Mouse (Mus musculus) T-helper 1 cell (primary cell): ENCODE data around the gene 2310033P09Rik.

Experiments used
- in situ Hi-C: fragments of 300-600 bp; cut with MboI, MseI; formaldehyde crosslinking; loops from one replicate; pipeline ENCODE4 v1.15.1; 2025; ENCODE audit warnings: high pct_unique_total_duplicates

Gene 2310033P09Rik

DNA sequence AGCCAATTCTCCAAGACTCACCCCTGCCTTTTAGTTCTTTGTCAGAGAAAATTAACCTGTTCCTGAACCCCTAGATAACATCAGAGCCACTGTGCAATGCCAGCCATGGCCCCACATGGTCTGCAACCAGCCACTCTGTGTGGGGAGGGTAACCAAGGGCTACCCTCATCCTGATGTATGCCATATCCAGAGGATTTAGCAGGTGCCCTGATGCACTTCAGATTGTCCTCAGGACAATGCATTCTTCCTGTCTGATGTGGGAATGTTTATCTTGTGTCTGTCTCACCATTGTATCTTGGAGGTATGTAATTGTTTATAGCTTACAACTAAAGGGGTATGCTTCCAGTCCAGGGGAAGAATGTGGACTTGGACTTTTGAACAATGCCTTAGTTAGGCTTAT, 11.9 kb upstream of the 2310033P09Rik start:
- in situ Hi-C loops = no loop called here

DNA sequence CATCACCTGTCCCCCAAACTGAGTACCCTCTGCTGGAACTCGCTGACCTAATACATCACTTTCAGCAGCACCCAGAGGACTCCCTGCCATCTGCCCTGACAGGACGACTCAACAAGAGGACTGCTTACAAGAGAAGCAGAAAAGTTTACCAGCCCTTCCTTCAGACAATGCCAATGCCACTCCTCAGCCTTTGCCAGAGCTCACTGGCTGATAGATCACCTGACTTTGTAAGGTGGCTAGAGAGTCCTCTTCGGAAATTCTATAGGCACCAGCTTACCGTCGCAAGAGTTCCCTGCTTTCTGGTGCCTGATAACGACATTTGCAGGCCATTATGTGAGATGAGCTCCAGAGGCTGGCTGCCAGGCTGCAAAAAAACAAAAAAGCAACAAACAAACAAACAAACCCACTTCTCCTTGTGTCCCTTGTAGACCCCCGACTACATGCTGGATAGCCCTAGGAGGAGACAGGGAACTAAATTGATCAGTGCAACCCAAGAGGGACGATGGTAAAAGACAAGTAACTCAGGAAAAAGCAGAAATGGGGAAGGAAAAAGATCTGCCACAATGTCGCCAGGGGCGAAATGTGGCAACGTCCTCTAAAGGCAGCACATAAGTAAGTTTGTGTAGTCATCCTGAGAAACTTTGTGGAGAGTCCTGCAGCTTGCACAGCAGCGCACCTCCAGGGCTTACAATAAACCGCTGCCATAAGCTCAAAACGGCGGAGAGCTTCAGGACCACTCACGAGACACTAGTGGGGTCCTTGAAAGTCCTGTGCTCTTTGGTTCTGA, 6.7 kb upstream of the 2310033P09Rik start:
- in situ Hi-C loops = no loop called here

DNA sequence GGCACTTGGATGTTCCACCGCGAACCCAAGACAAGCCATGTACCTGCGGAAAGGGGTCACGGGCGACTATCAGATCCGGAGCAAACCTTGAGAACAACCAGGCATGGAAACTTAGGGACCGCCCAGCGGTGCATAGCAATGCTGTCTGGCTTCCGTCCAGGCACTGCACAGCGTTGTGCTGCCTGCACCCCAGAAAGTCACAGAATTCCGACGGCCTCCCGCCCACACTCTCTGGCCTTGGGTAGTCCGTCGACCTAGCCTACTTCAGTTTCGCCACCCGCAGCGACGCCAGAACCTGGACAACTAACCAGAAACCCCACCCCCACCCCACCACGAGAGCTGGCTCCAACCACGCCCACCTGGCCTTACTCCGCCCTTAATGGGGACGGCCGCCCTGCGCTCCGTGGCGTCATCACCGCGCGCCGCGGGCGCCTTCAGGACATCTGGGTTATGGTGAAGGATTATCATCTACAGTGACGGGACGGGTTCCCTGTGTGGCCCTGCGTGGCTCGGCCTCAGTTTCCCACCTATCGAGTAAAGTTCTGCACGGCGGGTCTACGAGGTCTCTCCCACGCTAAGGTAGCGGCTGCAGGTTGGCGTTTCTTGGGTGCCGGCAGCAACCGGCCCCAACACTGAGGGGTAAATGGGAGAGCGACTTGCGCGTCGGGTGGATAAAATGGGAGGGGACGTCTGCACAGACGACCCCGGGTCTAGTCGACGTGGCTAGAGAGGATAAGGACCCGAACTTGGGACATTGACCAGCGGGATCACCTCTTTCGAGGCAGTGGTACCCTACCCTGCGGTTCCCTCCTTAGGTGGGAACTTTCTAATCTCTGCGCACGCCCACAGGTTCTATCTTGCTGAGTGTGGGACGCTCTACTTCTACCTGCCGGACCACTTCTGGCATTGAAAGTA, 5.8 kb upstream of the 2310033P09Rik start, which contains the start of gene Mrpl55:
Mrpl55 (plus strand) TSS at position 406 of the 915 bp plus-strand sequence.
- in situ Hi-C loops = no loop called here

DNA sequence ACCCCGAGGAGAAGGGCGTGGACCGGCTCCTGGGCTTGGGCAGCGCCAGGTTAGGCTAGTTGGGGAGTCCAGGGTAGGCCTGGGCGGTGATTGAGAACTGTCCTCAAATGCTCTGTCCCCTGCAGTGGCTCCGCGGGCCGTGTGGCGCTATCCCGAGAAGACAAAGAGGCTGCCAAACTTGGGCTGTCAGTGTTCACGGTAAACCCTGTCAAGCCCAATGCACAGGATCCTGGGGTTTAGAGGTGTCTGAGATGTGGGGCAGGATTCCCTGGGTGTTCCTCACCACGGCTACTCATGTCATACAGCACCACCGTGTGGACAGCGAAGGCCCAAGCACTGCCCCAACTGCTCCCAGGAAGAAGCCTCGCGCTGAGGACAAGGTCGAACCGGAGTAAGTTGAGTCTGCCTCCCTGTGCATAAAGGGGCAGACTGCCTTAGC, 901 bp downstream of the 2310033P09Rik start:
- in situ Hi-C loops = no loop called here

DNA sequence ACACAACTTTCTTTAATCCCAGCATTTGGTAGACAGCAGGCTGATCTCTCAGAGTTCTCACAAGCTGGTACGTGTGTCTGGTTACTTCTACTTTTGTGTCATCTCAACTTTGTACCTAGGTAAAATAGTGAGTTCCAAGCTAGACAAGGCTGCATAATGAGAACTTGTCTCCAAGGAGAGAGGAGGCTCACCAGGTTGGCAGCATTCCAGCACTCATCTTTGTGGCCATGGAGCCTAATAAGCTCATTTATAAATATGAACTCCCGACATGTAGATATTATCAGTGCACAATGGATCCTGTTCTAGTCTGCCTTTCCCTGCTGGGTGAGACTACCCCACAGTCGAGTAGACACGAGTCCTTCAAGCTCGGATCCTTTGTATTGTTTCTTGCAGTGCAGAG, 1.5 kb downstream of the 2310033P09Rik start:
- in situ Hi-C loops = no loop called here

DNA sequence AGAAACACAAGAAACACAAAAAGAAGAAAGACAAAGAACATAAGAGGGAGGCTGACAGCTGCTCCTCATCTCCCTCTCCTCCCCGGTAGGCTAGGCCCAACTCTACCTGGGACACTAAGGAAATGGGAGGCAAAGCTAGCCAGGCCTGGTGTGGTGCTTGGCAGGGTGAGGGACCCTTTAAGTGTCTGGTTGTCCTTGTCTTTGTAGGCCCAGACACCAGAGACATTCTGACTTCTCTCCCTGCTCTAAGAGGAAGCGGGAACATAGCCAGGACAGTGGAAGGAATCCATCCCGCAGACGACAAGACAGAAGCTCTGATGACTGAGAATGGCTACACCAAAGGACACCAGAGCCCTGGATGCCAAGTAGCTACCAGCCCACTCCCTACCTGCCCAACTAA, 1.9 kb downstream of the 2310033P09Rik start:
- in situ Hi-C loops = loop anchor here (10.0 kb wide), 1 partner anchor 1245 kb away; no protein-coding TSS in a partner anchor

DNA sequence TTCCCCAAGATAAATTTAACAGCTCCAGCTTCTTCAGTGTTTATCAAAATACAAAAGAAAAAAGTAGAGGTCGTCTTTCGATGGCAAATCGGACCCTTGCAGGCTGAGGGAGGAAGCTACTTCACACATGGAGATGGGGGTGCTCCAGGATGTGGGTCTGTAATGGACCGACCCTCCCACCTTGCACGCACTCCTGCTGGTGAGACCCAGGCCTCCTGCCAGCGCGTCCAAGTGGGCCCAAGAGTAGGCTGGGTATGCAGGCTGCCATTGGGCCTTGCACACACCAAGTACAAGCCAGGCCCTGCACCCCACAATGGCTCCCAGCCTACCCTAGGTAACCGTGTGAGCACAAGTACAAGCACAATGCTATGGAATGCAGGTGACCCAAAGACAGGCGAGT, 3.4 kb downstream of the 2310033P09Rik start:
- in situ Hi-C loops = loop anchor here (10.0 kb wide), 1 partner anchor 1247 kb away; no protein-coding TSS in a partner anchor

DNA sequence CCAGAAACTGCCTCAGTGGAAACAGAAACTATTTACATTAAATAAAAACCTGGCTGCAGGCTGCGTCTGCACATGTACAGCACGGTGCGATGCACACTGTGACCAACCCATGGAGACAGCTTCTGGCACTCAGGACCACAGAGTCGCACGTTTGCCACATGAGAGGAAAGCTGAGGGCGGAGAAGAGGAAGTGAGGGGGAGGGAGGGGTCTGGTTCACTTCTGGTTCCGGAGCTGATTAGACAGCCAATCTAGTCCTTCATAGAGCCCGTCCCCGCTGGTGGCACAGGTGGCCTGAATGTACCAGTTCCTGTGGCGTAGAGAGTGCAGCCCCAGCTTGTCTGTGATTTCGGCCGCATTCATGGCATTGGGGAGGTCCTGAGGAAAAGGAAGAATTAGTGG, 4.2 kb downstream of the 2310033P09Rik start:
- in situ Hi-C loops = loop anchor here (10.0 kb wide), 1 partner anchor 1248 kb away; no protein-coding TSS in a partner anchor

DNA sequence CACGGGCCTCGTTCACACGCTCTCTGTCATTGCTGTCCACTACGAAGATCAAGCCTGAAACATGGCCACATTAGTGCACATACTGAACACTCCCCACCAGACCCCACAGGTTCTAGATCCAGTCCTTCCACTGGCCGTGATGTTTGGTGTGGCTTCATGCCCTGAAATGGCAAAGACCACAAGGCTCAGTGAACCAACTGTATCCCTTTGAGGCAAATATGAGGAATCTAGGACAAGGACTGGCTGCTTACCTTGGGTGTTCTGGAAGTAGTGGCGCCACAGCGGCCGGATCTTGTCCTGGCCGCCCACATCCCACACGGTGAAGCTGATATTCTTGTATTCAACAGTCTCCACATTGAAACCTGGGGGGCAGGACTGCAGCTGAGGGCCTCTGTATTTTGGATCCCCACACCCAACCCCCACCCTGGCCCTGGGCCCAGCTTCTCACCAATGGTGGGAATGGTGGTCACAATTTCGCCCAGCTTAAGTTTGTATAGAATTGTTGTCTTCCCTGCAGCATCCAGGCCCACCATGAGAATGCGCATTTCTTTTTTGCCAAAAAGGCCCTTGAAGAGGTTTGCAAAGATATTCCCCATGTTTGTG, 4.9 kb downstream of the 2310033P09Rik start:
- in situ Hi-C loops = loop anchor here (10.0 kb wide), 1 partner anchor 1248 kb away; no protein-coding TSS in a partner anchor

DNA sequence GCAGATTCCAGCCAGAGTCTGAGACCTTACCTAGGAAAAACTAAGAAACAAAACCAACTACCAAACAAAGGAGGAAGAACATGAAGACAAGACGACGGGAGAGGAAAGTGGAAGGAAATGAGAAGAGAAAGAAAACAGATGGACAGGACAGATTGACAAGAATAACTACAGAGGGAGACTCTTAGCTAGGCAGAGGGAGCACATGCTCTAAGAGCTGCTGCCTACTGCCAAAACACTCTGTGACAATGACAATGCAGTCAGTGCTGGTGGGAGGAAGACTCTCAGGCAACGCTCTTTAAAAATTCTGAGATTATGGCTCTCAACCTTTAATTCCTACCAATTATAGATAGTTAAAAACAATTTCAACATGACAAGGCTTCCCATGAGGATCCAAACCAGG, 8.8 kb downstream of the 2310033P09Rik start:
- in situ Hi-C loops = loop anchor here (10.0 kb wide), 1 partner anchor 1252 kb away; no protein-coding TSS in a partner anchor

DNA sequence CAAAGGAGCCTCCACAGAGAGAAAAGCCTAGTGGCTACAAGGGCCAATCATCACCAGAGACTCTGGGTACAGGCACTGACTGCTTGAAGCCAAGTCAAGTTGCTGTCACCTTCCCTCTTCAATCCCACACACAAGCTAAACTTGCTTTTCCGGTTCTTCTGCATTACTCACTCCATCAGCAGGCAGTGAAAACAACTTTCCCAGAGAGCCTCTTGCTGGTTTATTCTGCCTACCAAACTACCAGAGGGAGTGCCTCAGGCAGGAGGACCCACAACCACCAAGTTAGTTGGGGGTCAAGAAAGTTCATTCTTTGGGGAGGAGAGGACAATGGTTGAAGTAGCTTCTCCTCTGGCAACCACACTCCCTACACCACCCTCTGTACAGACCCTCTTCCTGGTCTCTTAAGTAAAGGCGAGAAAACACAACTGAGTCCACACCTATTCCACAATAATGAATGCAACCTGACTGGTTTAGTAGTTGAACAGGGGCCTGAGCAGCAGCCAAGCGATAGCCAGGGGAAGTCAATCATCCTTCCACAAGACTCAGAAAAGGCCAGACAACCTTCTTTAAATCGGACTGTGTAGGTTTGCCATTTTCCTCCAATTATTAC, 10.4 kb downstream of the 2310033P09Rik start:
- in situ Hi-C loops = loop anchor here (10.0 kb wide), 1 partner anchor 1254 kb away; no protein-coding TSS in a partner anchor

DNA sequence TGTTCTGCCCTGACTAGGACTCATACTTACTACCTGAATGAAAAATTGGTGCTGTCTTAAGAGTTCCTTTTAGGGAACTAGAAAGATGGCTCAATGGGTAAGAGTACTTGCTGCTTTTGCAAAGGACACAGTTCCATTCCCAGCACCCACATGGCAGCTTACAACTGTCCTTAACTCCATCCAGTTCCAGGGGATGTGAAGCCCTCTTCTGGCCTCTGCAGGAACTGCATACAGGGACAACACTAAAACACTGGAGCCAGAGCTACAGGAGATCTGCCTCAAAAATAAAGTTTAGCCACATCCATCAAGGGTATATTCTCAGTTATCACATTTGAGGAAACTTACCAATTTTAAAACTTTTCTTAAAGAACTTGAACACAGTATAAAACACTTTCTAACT, 10.9 kb downstream of the 2310033P09Rik start:
- in situ Hi-C loops = loop anchor here (10.0 kb wide), 1 partner anchor 1254 kb away; no protein-coding TSS in a partner anchor

DNA sequence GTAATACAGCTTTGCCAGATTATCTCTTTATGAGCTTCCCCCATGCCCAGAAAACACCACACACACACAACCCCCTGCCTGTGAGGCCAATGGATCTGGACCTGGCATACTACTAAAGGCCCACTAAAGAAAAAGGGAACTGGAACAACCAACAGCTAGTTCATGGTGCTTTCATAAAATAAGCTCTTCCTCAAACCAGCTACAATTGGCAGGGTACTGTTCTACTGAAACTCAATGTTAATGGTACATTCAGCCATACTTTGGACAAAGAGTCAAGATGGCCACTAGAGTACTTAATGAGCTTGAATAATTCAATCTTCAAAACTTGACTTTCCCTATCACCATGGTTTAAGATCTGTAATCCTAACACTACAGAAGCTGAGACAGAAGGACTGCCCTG, 13.5 kb downstream of the 2310033P09Rik start:
- in situ Hi-C loops = no loop called here

DNA sequence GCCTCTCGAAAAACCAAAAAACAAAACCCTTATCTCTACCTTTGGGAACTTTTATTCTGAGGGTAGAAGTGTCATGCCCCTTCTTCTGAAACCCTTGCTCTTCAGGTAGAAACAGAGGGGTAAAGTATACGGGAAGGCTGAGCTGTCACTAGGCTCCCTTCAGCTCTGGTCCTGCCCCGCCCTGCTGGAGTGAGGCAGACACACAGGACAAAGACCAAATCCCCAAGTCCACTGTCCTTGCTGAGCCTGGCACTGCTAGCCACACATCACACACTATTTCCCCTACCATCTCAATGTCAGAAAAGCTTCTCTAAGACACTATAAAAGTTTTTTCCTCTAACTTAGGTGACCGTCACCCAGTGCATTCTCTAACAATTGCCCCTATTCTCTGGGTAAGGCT, 14.2 kb downstream of the 2310033P09Rik start:
- in situ Hi-C loops = no loop called here

DNA sequence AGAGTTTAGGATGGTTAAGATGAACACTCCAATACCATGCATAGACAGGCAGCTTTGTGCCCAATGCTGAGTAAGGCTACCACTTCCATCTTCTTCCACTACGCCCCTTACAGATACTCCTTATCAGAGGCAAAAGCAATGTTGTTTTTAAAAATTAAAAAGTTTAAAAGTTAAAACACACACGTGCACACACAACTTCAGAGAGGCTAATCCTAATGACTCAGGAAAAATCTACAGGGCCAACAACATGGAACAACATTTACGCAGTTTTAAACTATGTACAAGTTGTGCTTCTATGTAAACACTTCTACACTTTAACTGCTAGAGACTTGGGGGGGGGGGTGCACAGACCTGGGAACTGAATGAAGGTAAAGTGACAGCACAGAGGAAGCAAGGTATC, 15.9 kb downstream of the 2310033P09Rik start:
- in situ Hi-C loops = no loop called here

DNA sequence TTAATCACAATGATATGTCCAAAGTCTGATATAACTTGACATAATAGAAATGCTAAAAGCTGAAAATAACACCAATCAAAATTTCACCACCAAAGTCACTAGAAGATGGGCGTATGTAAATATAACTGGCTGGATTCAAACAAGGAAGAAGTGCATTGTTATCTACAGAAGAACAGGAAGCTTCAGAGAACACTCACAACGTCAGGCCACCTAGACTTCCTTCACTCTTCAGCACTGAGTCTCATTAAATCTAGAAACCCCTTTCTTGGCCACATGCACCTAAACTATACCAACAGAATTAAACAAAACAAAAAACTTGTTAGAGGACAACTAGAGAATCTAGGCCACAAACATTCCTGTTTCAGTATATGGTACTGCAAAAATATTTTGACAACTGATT, 16.3 kb downstream of the 2310033P09Rik start:
- in situ Hi-C loops = no loop called here

DNA sequence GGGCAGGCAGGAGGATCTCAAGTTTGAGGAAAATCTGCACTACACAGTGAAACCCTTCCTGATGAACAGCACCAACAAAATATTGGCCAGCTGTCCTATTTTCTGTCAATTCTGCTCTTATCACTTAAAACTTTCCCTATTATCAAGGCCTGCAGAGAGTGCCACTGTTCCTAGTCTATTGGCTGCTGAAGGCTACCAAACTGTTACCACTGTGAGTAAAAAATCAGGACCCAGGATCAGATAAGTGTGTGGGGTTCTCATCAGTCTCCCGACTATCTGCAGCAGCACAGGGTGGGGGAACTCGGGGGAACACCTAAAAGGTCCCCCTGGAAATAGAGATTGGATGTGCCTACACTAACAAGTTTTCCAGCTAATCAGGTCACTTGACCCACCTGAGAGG, 17.0 kb downstream of the 2310033P09Rik start:
- in situ Hi-C loops = no loop called here

DNA sequence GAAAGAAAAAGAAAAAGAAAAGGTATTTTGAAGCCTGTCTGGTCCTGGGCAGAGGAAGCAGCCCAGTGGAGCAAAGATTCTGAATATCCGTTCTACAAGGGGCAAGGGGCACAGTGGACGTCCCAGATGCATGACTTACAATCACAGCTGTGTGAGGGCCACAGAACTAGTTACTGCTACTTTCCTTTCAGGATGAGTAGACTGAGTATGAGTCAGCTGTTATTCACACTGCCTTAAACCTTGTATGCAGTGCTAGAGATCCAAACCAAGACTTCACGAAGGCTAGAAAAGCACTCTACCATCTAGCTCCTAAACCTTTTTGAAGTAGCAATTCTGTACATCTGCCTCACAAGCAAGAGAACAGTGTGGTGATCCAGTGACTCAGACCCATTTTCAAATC, 18.1 kb downstream of the 2310033P09Rik start:
- in situ Hi-C loops = no loop called here

DNA sequence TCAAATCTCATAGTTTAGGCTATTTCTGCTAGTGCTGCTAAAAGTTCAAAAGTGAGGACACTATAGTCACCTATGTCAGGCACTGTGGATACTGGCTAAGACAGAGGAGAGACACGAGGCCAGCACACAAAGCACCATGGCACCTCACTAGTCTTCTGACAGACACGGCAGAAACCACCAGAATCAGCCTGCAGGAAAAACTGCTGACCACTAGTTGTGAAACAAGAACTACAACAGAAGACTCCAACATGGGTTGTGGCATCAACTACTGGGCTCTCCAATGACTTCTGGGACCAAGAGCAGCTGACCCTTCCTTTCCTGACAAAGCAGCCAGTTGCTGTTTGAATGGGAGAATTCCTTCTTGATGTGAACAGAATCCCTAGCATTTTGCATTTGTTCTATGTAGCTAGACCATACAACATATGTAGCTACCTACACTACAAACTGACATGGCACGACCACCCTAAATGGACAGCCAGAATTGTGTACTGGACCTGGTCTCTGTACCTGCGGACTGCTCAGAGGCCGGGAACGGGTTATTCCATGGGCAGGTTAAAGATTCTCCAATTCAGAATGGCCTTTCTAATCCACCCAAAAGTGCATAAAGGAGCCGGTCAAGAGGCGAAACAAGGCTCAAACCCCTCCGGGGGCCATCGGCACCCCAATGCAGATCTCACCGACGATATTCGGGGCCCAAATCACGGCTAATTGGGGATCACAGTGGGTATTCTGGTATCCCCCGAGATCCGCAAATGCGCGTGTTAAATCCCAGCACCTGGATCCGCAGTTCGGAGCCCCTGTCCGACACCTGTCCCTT, 18.9 kb downstream of the 2310033P09Rik start:
- in situ Hi-C loops = no loop called here

DNA sequence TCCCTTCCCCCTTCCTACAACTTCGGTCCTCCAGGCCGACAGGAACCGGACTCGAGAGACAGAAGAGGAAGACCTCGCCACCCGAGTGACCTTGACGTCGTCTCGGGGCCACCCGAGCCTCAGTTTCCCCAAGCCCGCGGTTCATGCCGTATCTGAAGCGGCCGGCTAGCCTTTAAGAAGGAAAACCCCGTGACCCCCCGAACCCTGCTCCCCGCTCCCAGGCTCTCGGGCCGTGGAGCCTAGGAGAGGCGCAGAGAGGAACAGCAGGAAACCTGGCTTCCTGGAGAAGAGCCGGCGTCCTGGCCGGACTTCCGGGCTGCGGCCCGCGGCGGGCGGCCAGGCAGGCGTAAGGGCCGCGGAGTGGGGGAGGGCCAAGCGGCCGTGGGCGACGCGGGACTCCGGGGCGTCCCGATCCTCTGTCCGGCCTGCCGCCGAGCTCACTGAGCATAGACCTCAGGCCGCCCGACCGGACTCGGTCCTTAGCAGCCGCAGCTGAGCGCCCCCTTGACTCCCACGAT, 19.5 kb downstream of the 2310033P09Rik start:
- in situ Hi-C loops = no loop called here
